Comparison of ENCODE assay signal across 8 mouse cellular contexts in the genomic region with DNA sequence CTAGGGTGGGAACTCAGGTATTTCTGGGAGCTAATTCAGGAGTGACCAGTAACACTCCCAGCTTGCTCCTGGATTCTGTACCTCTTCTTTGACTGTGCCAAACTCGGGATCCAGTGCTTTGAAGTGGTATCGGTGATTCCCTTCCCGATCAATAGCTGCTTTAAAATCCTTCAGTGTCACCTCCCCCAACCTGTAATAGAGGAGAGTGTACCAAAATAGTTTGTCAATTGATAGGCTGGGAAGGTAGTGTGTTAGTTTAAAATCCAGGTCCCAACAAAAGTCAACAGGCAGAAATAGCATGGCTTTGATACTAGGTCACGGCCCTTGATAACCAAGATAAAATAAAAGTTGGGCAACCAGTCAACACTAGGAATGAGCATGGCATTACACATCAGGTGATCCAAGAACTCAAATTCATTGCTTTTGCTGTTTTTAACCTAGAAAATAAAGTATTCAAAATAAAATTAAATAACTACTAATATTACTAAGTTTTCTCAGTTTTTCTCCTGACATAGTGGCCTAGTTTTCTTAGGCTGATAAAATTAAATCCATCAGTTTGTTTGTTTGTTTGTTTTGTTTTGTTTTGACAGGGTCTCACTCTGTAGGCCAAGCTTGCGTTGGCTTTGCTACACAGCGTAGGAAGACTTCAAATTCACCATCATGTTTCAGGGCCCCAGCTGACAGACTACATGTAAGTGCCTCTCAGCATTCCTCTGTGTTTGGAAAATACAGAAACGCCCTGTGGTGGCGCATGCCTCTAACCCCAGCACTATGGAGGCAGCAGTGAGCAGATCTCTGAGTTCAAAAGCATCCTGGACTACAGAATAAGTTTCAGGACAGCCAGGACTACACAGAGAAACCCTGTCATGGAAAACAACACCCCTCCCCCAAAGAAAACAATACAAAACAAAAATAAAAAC.
"Had no signal": no experiment of that assay in that cellular context is flagged by ENCODE, and none has a peak within 500 bp of the region (broad histone marks: within the 10 kb centered on the region; RNA-seq: fewer than 3 reads in every experiment).

No protein-coding gene starts in this region.

- H3K4me1 ChIP-seq: limb, embryonic 10.5 days; midbrain, embryonic 13.5 days had no signal

- DNase-seq: kidney, adult 18-20 months; kidney, postnatal 10 days; kidney, postnatal 4 days; right cerebral cortex, postnatal 14 days; thymus, postnatal 4 days had no signal

- H3K27me3 ChIP-seq: midbrain, embryonic 13.5 days had no signal

- H3K4me3 ChIP-seq: left cerebral cortex, adult 2 months; limb, embryonic 10.5 days; midbrain, embryonic 13.5 days had no signal

- H3K9ac ChIP-seq: midbrain, embryonic 13.5 days had no signal

- H3K4me2 ChIP-seq: midbrain, embryonic 13.5 days had no signal

- H3K27ac ChIP-seq: left cerebral cortex, adult 2 months; limb, embryonic 10.5 days; midbrain, embryonic 13.5 days had no signal

- H3K9me3 ChIP-seq: limb, embryonic 10.5 days; midbrain, embryonic 13.5 days had no signal

- ATAC-seq: midbrain, embryonic 13.5 days had no signal
